ENCODE assay signal across 12 mouse cellular contexts in genomic region chr12:86796351-86796750, GRCm38 (mm10).
A peak's percentile ranks its signal among the peaks of the same experiment; 100 is the strongest.
DNase-seq lines count a peak whose midpoint lies in the region; ATAC-seq lines count a peak whose summit lies in the region.
"Had no signal": no experiment of that assay in that cellular context is flagged by ENCODE, and none has a peak within 500 bp of the region (broad histone marks: within the 10 kb centered on the region; RNA-seq: fewer than 3 reads in every experiment).

No protein-coding gene starts in this region.

- peaks cover 51% of the 10 kb centered on the region for H3K4me1 ChIP-seq in heart, embryonic 10.5 days
- peaks cover 31% of the 10 kb centered on the region for H3K4me1 ChIP-seq in heart, embryonic 11.5 days (ENCODE audit: control insufficient read depth, insufficient read depth, low read length)
- H3K4me1 ChIP-seq in neural tube, embryonic 13.5 days (replicated peaks): peaks cover 39% of the 10 kb centered on the region
- H3K4me1 ChIP-seq in hindbrain, embryonic 15.5 days (replicated peaks): peaks cover 49% of the 10 kb centered on the region

- H3K4me3 ChIP-seq in heart, embryonic 10.5 days: no peak overlapping the region
- no peak overlapping the region for H3K4me3 ChIP-seq in heart, embryonic 11.5 days (ENCODE audit: low read depth, low read length)
- H3K4me3 ChIP-seq in neural tube, embryonic 13.5 days: no peak overlapping the region
- no peak overlapping the region for H3K4me3 ChIP-seq in hindbrain, embryonic 15.5 days
- H3K4me3 ChIP-seq: embryonic facial prominence, embryonic 15.5 days; limb, embryonic 15.5 days; myocyte had no signal

- DNase-seq in heart, embryonic 10.5 days (ENCODE audit: low spot score): no peak
- DNase-seq in neural tube, embryonic 10.5 days (ENCODE audit: extremely low spot score, low spot score): no peak
- no peak for DNase-seq in B cell, adult 2 months

- H3K9me3 ChIP-seq in heart, embryonic 10.5 days: no peaks in the 10 kb centered on the region
- no peaks in the 10 kb centered on the region for H3K9me3 ChIP-seq in heart, embryonic 11.5 days (replicated peaks; ENCODE audit: control insufficient read depth, low read length)
- no peaks in the 10 kb centered on the region for H3K9me3 ChIP-seq in neural tube, embryonic 13.5 days
- H3K9me3 ChIP-seq in hindbrain, embryonic 15.5 days: no peaks in the 10 kb centered on the region
- H3K9me3 ChIP-seq: embryonic facial prominence, embryonic 15.5 days; limb, embryonic 15.5 days had no signal

- H3K27ac ChIP-seq in heart, embryonic 10.5 days: peak overlapping the region; percentile 42; the same call in 1 of the 2 replicates
- no peak overlapping the region for H3K27ac ChIP-seq in heart, embryonic 11.5 days (ENCODE audit: low read depth, low read length)
- 0 out of 2 replicates have a peak overlapping the region, but pooled peaks have one; percentile 24 for H3K27ac ChIP-seq in neural tube, embryonic 13.5 days (replicated peaks)
- 0 out of 2 replicates have a peak overlapping the region, but pooled peaks have one; percentile 49 for H3K27ac ChIP-seq in hindbrain, embryonic 15.5 days (replicated peaks)
- H3K27ac ChIP-seq: limb, embryonic 15.5 days had no signal

- no peak for ATAC-seq in heart, embryonic 11.5 days (replicated peaks; ENCODE audit: insufficient number of reproducible peaks, low FRiP score, low TSS enrichment)
- ATAC-seq in neural tube, embryonic 13.5 days (ENCODE audit: low read depth): peak; percentile 8; the same call in 1 of the 2 replicates
- ATAC-seq in hindbrain, embryonic 15.5 days (ENCODE audit: low FRiP score, low read depth): no peak
- no peak for ATAC-seq in erythroid progenitor cell, adult 5-6 weeks (replicated peaks; ENCODE audit: low FRiP score, poor library complexity, severe bottlenecking)

- H3K9ac ChIP-seq in heart, embryonic 11.5 days (ENCODE audit: low read depth, low read length): no peak overlapping the region
- no peak overlapping the region for H3K9ac ChIP-seq in neural tube, embryonic 13.5 days
- H3K9ac ChIP-seq in hindbrain, embryonic 15.5 days: peak overlapping the region; percentile 29; the same call in 1 of the 2 replicates
- H3K9ac ChIP-seq: embryonic facial prominence, embryonic 15.5 days; limb, embryonic 15.5 days; lung, embryonic 14.5 days had no signal

- H3K4me2 ChIP-seq in heart, embryonic 11.5 days: no peak overlapping the region
- H3K4me2 ChIP-seq in neural tube, embryonic 13.5 days: no peak overlapping the region
- no peak overlapping the region for H3K4me2 ChIP-seq in hindbrain, embryonic 15.5 days
- H3K4me2 ChIP-seq: embryonic facial prominence, embryonic 15.5 days; limb, embryonic 15.5 days; lung, embryonic 14.5 days had no signal

- H3K27me3 ChIP-seq in heart, embryonic 10.5 days (ENCODE audit: insufficient read depth, poor library complexity, severe bottlenecking): no peaks in the 10 kb centered on the region
- H3K27me3 ChIP-seq in heart, embryonic 11.5 days (ENCODE audit: control insufficient read depth, insufficient read depth, low read length): no peaks in the 10 kb centered on the region
- no peaks in the 10 kb centered on the region for H3K27me3 ChIP-seq in neural tube, embryonic 13.5 days
- no peaks in the 10 kb centered on the region for H3K27me3 ChIP-seq in hindbrain, embryonic 15.5 days
- H3K27me3 ChIP-seq: CH12.LX; embryonic facial prominence, embryonic 15.5 days; limb, embryonic 15.5 days had no signal

- no peaks in the 10 kb centered on the region for H3K36me3 ChIP-seq in heart, embryonic 10.5 days
- no peaks in the 10 kb centered on the region for H3K36me3 ChIP-seq in heart, embryonic 11.5 days (ENCODE audit: control insufficient read depth, insufficient read depth, low read length)
- no peaks in the 10 kb centered on the region for H3K36me3 ChIP-seq in neural tube, embryonic 13.5 days
- no peaks in the 10 kb centered on the region for H3K36me3 ChIP-seq in hindbrain, embryonic 15.5 days
- H3K36me3 ChIP-seq: embryonic facial prominence, embryonic 15.5 days; limb, embryonic 15.5 days had no signal

- 76% methylated on average over 3 of the region's 3 CpGs for WGBS in heart, embryonic 10.5 days
- 81% methylated on average over 3 of the region's 3 CpGs for WGBS in heart, embryonic 11.5 days (ENCODE audit: insufficient replicate concordance)
- 75% methylated on average over 3 of the region's 3 CpGs for WGBS in neural tube, embryonic 13.5 days
- 75% methylated on average over 3 of the region's 3 CpGs for WGBS in hindbrain, embryonic 15.5 days
